Mouse (Mus musculus) hindbrain, postnatal 0 days (tissue): Measurements from ENCODE around the gene Chst11. TPM values are rescaled to one million over a fixed set of nuclear protein-coding genes. Genes with fewer than 3 reads are reported as not detected.

Source experiments
- ATAC-seq: fragments of 200-750 bp; cut with Nextera tagmentation; 2 replicates; pipeline ENCODE4 v1.8.0; 2017; ENCODE audit warnings: mild to moderate bottlenecking, moderate TSS enrichment, moderate library complexity
- DNase-seq: peaks from one replicate; pipeline ENCODE4 v3.0.0-alpha.2; 2015; ENCODE audit warnings: low spot score
- H3K27ac ChIP-seq: fragments of 300-500 bp; sonication (generic); 2 replicates; pipeline ENCODE4 v1.5.1; 2014; ENCODE audit warnings: mild to moderate bottlenecking
- H3K27me3 ChIP-seq: fragments of 300-500 bp; sonication (generic); 2 replicates; pipeline ENCODE4 v1.6.1; 2014; ENCODE audit warnings: low read length, mixed read lengths; ENCODE audit not compliant: insufficient read depth
- H3K36me3 ChIP-seq: fragments of 300-500 bp; sonication (generic); 2 replicates; pipeline ENCODE4 v1.6.1; 2014; ENCODE audit warnings: low read length, mixed read lengths; ENCODE audit not compliant: insufficient read depth
- H3K4me1 ChIP-seq: fragments of 300-500 bp; sonication (generic); 2 replicates; pipeline ENCODE4 v1.6.1; 2014; ENCODE audit warnings: antibody characterized with exemption, low read length, mixed read lengths; ENCODE audit not compliant: insufficient read depth
- H3K4me2 ChIP-seq: fragments of 300-500 bp; sonication (generic); 2 replicates; pipeline ENCODE4 v1.6.1; 2014; ENCODE audit warnings: low read depth, mild to moderate bottlenecking, low read length, moderate library complexity, mixed read lengths
- H3K4me3 ChIP-seq: fragments of 300-500 bp; sonication (generic); 2 replicates; pipeline ENCODE4 v1.5.1; 2014; ENCODE audit warnings: low read length
- H3K9ac ChIP-seq: fragments of 300-500 bp; sonication (generic); replicated peaks from 2 replicates; pipeline ENCODE4 v1.6.1; 2014; ENCODE audit warnings: mild to moderate bottlenecking, low read length, moderate library complexity, mixed read lengths
- H3K9me3 ChIP-seq: fragments of 300-500 bp; sonication (generic); 2 replicates; pipeline ENCODE4 v1.6.1; 2016; ENCODE audit warnings: low read length, mixed read lengths
- CTCF ChIP-seq: IDR thresholded peaks from 2 replicates; pipeline ENCODE4 v1.5.1; 2016; ENCODE audit warnings: antibody characterized with exemption, control low read depth, low read depth
- WGBS: fragments of 180-500 bp; shearing (Covaris S2); extraction: QIAGEN DNeasy Blood & Tissue Kit; methylation state at CpG from one replicate; pipeline ENCODE4 v1.1.7; 2014; 5-methylcytosine and 5-hydroxymethylcytosine counted together
- polyA plus RNA-seq: library from polyadenylated mRNA; unstranded; fragments of >200 nt; fragmentation: Nextera tagmentation; extraction: Ambion mirVana; gene quantifications from 2 replicates; pipeline ENCODE4 v1.2.1, GENCODE M21; 2015
- total RNA-seq: library from RNA; depleted of rRNA; stranded (reverse); fragments of >200 nt; gene quantifications from 2 replicates; pipeline ENCODE4 v1.2.3, GENCODE M21; 2014

Chst11 gene
- total and polyA plus RNA-seq, 2 experiments from 2014 or later, result 2.9 to 22.3 TPM

GRCm38 (mm10) chr10:83202906-83203702 lies 217.8 kb downstream of the Chst11 start:
- no peak overlapping the region for H3K9ac ChIP-seq
- no peak overlapping the region for H3K4me3 ChIP-seq
- no peak for DNase-seq
- no peak overlapping the region for H3K4me2 ChIP-seq
- H3K27me3 ChIP-seq, result no peaks in the 10 kb centered on the region
- WGBS, result 88% methylated on average over 14 of the region's 14 CpGs
- H3K4me1 ChIP-seq, result no peaks in the 10 kb centered on the region
- ATAC-seq, result 0 out of 2 replicates have a peak, but pooled peaks have one; percentile 25
- H3K9me3 ChIP-seq, result no peaks in the 10 kb centered on the region
- TF ChIP-seq CTCF, result no peak
- no peak overlapping the region for H3K27ac ChIP-seq
- no peaks in the 10 kb centered on the region for H3K36me3 ChIP-seq

GRCm38 (mm10) chr10:83208436-83208835 lies 223.1 kb downstream of the Chst11 start:
- 83% methylated on average over 7 of the region's 7 CpGs for WGBS
- no peak overlapping the region for H3K9ac ChIP-seq
- DNase-seq, result no peak

GRCm38 (mm10) chr10:83209388-83209787 lies 224.1 kb downstream of the Chst11 start:
- H3K4me2 ChIP-seq, result no peak overlapping the region

More at GRCm38 (mm10) chr10:83208436-83208835, 223.1 kb downstream of the Chst11 start:
- Histone ChIP-seq H3K36me3 (no peaks in the 10 kb centered on the region), H3K4me3 (no peak overlapping the region), H3K27me3 (no peaks in the 10 kb centered on the region), H3K4me2 (no peak overlapping the region), H3K27ac (no peak overlapping the region), H3K4me1 (0 out of 2 replicates have a peak, but pooled peaks cover 3% of the 10 kb centered on the region), H3K9me3 (no peaks in the 10 kb centered on the region)
- no peak for TF ChIP-seq CTCF
- ATAC-seq, result no peak

GRCm38 (mm10) chr10:83210122-83210521 lies 224.8 kb downstream of the Chst11 start:
- no peak overlapping the region for H3K4me2 ChIP-seq
- 62% methylated on average over 16 of the region's 16 CpGs for WGBS
- ATAC-seq, result no peak
- no peaks in the 10 kb centered on the region for H3K9me3 ChIP-seq
- peak; percentile 30 for DNase-seq
- no peak overlapping the region for H3K4me3 ChIP-seq
- 0 out of 2 replicates have a peak, but pooled peaks cover 3% of the 10 kb centered on the region for H3K4me1 ChIP-seq
- no peak for TF ChIP-seq CTCF
- no peaks in the 10 kb centered on the region for H3K27me3 ChIP-seq
- no peak overlapping the region for H3K27ac ChIP-seq
- H3K36me3 ChIP-seq, result no peaks in the 10 kb centered on the region
- no peak overlapping the region for H3K9ac ChIP-seq

More at GRCm38 (mm10) chr10:83209388-83209787, 224.1 kb downstream of the Chst11 start:
- H3K4me1 ChIP-seq, result 0 out of 2 replicates have a peak, but pooled peaks cover 3% of the 10 kb centered on the region
- H3K36me3 ChIP-seq, result no peaks in the 10 kb centered on the region
- H3K27me3 ChIP-seq, result no peaks in the 10 kb centered on the region
- no peak overlapping the region for H3K27ac ChIP-seq
- H3K4me3 ChIP-seq, result no peak overlapping the region
- no peak for TF ChIP-seq CTCF
- WGBS, result 75% methylated on average over 12 of the region's 12 CpGs
- ATAC-seq, result 0 out of 2 replicates have a peak, but pooled peaks have one; percentile 21
- no peak overlapping the region for H3K9ac ChIP-seq
- H3K9me3 ChIP-seq, result no peaks in the 10 kb centered on the region
- no peak for DNase-seq

GRCm38 (mm10) chr10:83210968-83211583 lies 225.8 kb downstream of the Chst11 start:
- DNase-seq (no peak), ATAC-seq (no peak)
- Histone ChIP-seq H3K27me3 (no peaks in the 10 kb centered on the region), H3K4me3 (no peak overlapping the region), H3K27ac (no peak overlapping the region), H3K4me2 (no peak overlapping the region), H3K36me3 (no peaks in the 10 kb centered on the region), H3K9me3 (no peaks in the 10 kb centered on the region), H3K4me1 (0 out of 2 replicates have a peak, but pooled peaks cover 3% of the 10 kb centered on the region), H3K9ac (no peak overlapping the region)
- no peak for TF ChIP-seq CTCF
- WGBS, result 26% methylated on average over 6 of the region's 6 CpGs

- Histone ChIP-seq H3K4me1 (0 out of 2 replicates have a peak, but pooled peaks cover 3% of the 10 kb centered on the region), H3K36me3 (no peaks in the 10 kb centered on the region), H3K9me3 (no peaks in the 10 kb centered on the region), H3K4me2 (no peak overlapping the region), H3K4me3 (no peak overlapping the region), H3K9ac (no peak overlapping the region), H3K27ac (no peak overlapping the region), H3K27me3 (no peaks in the 10 kb centered on the region)
- DNase-seq, result no peak
- no peak for ATAC-seq
- WGBS, result 95% methylated on average over 4 of the region's 4 CpGs
- no peak for TF ChIP-seq CTCF
Observed at GRCm38 (mm10) chr10:83212618-83213017, 227.3 kb downstream of the Chst11 start.
